26 mouse cellular contexts compared by ENCODE assay signal in the genomic region with DNA sequence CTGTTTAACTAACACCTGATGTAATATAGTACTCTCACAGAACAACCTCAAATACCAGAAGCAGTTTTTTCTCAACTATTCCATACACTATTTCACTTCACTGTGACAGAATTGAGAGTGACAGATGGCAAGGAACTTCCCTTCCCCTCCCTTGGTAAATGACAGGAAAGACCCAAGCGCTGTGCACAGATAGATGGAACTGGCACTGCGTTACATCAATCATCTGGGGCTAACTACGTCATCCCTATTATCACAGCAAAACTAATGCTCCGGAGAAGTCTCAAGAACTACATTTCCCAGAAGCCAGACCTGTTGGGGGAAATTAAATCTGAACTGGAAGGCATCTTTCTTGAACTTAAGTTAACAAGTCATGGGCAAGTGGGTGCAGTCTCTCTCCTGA.
DNase-seq lines count a peak whose midpoint lies in the region; ATAC-seq and TF ChIP-seq lines count a peak whose summit lies in the region.
"Had no signal": no experiment of that assay in that cellular context is flagged by ENCODE, and none has a peak within 500 bp of the region (broad histone marks: within the 10 kb centered on the region; RNA-seq: fewer than 3 reads in every experiment).

No protein-coding gene starts in this region.

- H3K36me3 ChIP-seq in forebrain, embryonic 14.5 days (ENCODE audit: control insufficient read depth, insufficient read depth, low read length) = no peaks in the 10 kb centered on the region
- H3K36me3 ChIP-seq in forebrain, embryonic 10.5 days (replicated peaks) = no peaks in the 10 kb centered on the region
- H3K36me3 ChIP-seq in hindbrain, embryonic 15.5 days = no peaks in the 10 kb centered on the region
- no peaks in the 10 kb centered on the region for H3K36me3 ChIP-seq in hindbrain, embryonic 14.5 days (replicated peaks; ENCODE audit: control insufficient read depth, insufficient read depth)
- no peaks in the 10 kb centered on the region for H3K36me3 ChIP-seq in midbrain, postnatal 0 days (ENCODE audit: insufficient read depth, low read length)
- H3K36me3 ChIP-seq in midbrain, embryonic 14.5 days (ENCODE audit: control insufficient read depth, insufficient read depth, low read length) = no peaks in the 10 kb centered on the region
- H3K36me3 ChIP-seq: embryonic facial prominence, embryonic 10.5 days; embryonic facial prominence, embryonic 13.5 days; G1E had no signal

- ATAC-seq in forebrain, embryonic 14.5 days = peak; percentile 52
- ATAC-seq in hindbrain, embryonic 15.5 days (ENCODE audit: low FRiP score, low read depth) = 0 out of 2 replicates have a peak, but pooled peaks have one; percentile 38
- no peak; the same call in 1 of the 2 replicates for ATAC-seq in hindbrain, embryonic 14.5 days (ENCODE audit: low FRiP score)
- ATAC-seq in midbrain, postnatal 0 days (ENCODE audit: low FRiP score) = no peak
- ATAC-seq in midbrain, embryonic 14.5 days (ENCODE audit: low FRiP score, low TSS enrichment) = no peak
- ATAC-seq: intestine, postnatal 0 days; Patski had no signal

- no peak overlapping the region for H3K4me3 ChIP-seq in forebrain, embryonic 14.5 days (ENCODE audit: low read depth, low read length)
- H3K4me3 ChIP-seq in forebrain, embryonic 10.5 days = no peak overlapping the region
- H3K4me3 ChIP-seq in hindbrain, embryonic 15.5 days = no peak overlapping the region
- no peak overlapping the region for H3K4me3 ChIP-seq in hindbrain, embryonic 14.5 days (replicated peaks; ENCODE audit: low read length)
- H3K4me3 ChIP-seq in midbrain, postnatal 0 days (ENCODE audit: low read depth, low read length) = no peak overlapping the region
- H3K4me3 ChIP-seq in midbrain, embryonic 14.5 days (replicated peaks; ENCODE audit: low read depth, low read length) = no peak overlapping the region
- H3K4me3 ChIP-seq: embryonic facial prominence, embryonic 10.5 days; embryonic facial prominence, embryonic 13.5 days; erythroblast, embryonic 14.5 days; gastrocnemius, adult 2 months had no signal

- 76% methylated on average over 4 of the region's 4 CpGs for WGBS in forebrain, embryonic 14.5 days
- WGBS in forebrain, embryonic 10.5 days = 95% methylated on average over 4 of the region's 4 CpGs
- WGBS in hindbrain, embryonic 15.5 days = 75% methylated on average over 4 of the region's 4 CpGs
- 67% methylated on average over 4 of the region's 4 CpGs for WGBS in hindbrain, embryonic 14.5 days
- 83% methylated on average over 4 of the region's 4 CpGs for WGBS in midbrain, postnatal 0 days
- 76% methylated on average over 4 of the region's 4 CpGs for WGBS in midbrain, embryonic 14.5 days

- no peaks in the 10 kb centered on the region for H3K27me3 ChIP-seq in forebrain, embryonic 14.5 days (replicated peaks; ENCODE audit: control insufficient read depth, insufficient read depth, low read length)
- H3K27me3 ChIP-seq in forebrain, embryonic 10.5 days (ENCODE audit: poor library complexity, severe bottlenecking) = no peaks in the 10 kb centered on the region
- no peaks in the 10 kb centered on the region for H3K27me3 ChIP-seq in hindbrain, embryonic 15.5 days
- H3K27me3 ChIP-seq in hindbrain, embryonic 14.5 days (ENCODE audit: control insufficient read depth, insufficient read depth, low read length) = no peaks in the 10 kb centered on the region
- no peaks in the 10 kb centered on the region for H3K27me3 ChIP-seq in midbrain, postnatal 0 days (ENCODE audit: insufficient read depth, low read length)
- H3K27me3 ChIP-seq in midbrain, embryonic 14.5 days (ENCODE audit: control insufficient read depth, insufficient read depth, low read length) = no peaks in the 10 kb centered on the region
- H3K27me3 ChIP-seq: CH12.LX; embryonic facial prominence, embryonic 13.5 days had no signal

- no peak overlapping the region for H3K4me2 ChIP-seq in forebrain, embryonic 14.5 days (ENCODE audit: low read length)
- H3K4me2 ChIP-seq in hindbrain, embryonic 15.5 days = no peak overlapping the region
- H3K4me2 ChIP-seq in hindbrain, embryonic 14.5 days (replicated peaks) = no peak overlapping the region
- H3K4me2 ChIP-seq in midbrain, postnatal 0 days (ENCODE audit: low read depth, low read length, poor library complexity, severe bottlenecking) = no peak overlapping the region
- no peak overlapping the region for H3K4me2 ChIP-seq in midbrain, embryonic 14.5 days (ENCODE audit: low read length)
- H3K4me2 ChIP-seq: embryonic facial prominence, embryonic 13.5 days; heart, embryonic 11.5 days had no signal

- DNase-seq in forebrain, embryonic 14.5 days (ENCODE audit: low spot score) = peak; percentile 31
- DNase-seq in forebrain, embryonic 10.5 days (ENCODE audit: extremely low spot score, low spot score) = no peak
- no peak for DNase-seq in hindbrain, embryonic 14.5 days (ENCODE audit: low spot score)
- DNase-seq in midbrain, postnatal 0 days (ENCODE audit: low spot score) = peak; percentile 31
- DNase-seq in midbrain, embryonic 14.5 days = no peak
- DNase-seq in adrenal gland, adult 2 months = no peak
- DNase-seq: adrenal gland, postnatal 14 days; B cell, adult 2 months; cerebellum, adult 11-12 months; cerebellum, adult 8-10 months; cerebellum, postnatal 10 days; cerebellum, postnatal 36 days; embryo, embryonic 11 days; gastrocnemius, adult 2 months; gastrocnemius, postnatal 14 days; heart, adult 11 months; kidney, adult 2 months had no signal

- no peak for TF ChIP-seq CTCF in midbrain, postnatal 0 days (IDR thresholded peaks at IDR 0.05)

- no peaks in the 10 kb centered on the region for H3K4me1 ChIP-seq in forebrain, embryonic 14.5 days (ENCODE audit: control insufficient read depth, insufficient read depth, low read length)
- peaks cover 6% of the 10 kb centered on the region for H3K4me1 ChIP-seq in forebrain, embryonic 10.5 days
- no peaks in the 10 kb centered on the region for H3K4me1 ChIP-seq in hindbrain, embryonic 15.5 days (replicated peaks)
- no peaks in the 10 kb centered on the region for H3K4me1 ChIP-seq in hindbrain, embryonic 14.5 days (replicated peaks; ENCODE audit: control insufficient read depth, insufficient read depth, low read length)
- H3K4me1 ChIP-seq in midbrain, postnatal 0 days (ENCODE audit: insufficient read depth, low read length) = no peaks in the 10 kb centered on the region
- H3K4me1 ChIP-seq in midbrain, embryonic 14.5 days (ENCODE audit: control insufficient read depth, insufficient read depth, low read length) = no peaks in the 10 kb centered on the region
- H3K4me1 ChIP-seq: embryonic facial prominence, embryonic 10.5 days; embryonic facial prominence, embryonic 13.5 days had no signal

- H3K9ac ChIP-seq in forebrain, embryonic 14.5 days (ENCODE audit: low read length) = no peak overlapping the region
- H3K9ac ChIP-seq in hindbrain, embryonic 15.5 days = no peak overlapping the region
- no peak overlapping the region for H3K9ac ChIP-seq in hindbrain, embryonic 14.5 days
- H3K9ac ChIP-seq in midbrain, postnatal 0 days (replicated peaks; ENCODE audit: low read length, poor library complexity, severe bottlenecking) = no peak overlapping the region
- no peak overlapping the region for H3K9ac ChIP-seq in midbrain, embryonic 14.5 days (replicated peaks; ENCODE audit: low read length)
- H3K9ac ChIP-seq: embryonic facial prominence, embryonic 13.5 days had no signal

- H3K9me3 ChIP-seq in forebrain, embryonic 14.5 days (replicated peaks; ENCODE audit: control insufficient read depth, low read length) = no peaks in the 10 kb centered on the region
- no peaks in the 10 kb centered on the region for H3K9me3 ChIP-seq in forebrain, embryonic 10.5 days
- H3K9me3 ChIP-seq in hindbrain, embryonic 15.5 days = no peaks in the 10 kb centered on the region
- H3K9me3 ChIP-seq in hindbrain, embryonic 14.5 days (ENCODE audit: control insufficient read depth, low read length) = no peaks in the 10 kb centered on the region
- no peaks in the 10 kb centered on the region for H3K9me3 ChIP-seq in midbrain, postnatal 0 days (ENCODE audit: low read length)
- H3K9me3 ChIP-seq in midbrain, embryonic 14.5 days (ENCODE audit: control insufficient read depth, low read length) = no peaks in the 10 kb centered on the region
- H3K9me3 ChIP-seq: embryonic facial prominence, embryonic 10.5 days; embryonic facial prominence, embryonic 13.5 days; G1E had no signal

- H3K27ac ChIP-seq in forebrain, embryonic 14.5 days (ENCODE audit: low read depth, low read length) = no peak overlapping the region
- no peak overlapping the region for H3K27ac ChIP-seq in forebrain, embryonic 10.5 days
- H3K27ac ChIP-seq in hindbrain, embryonic 15.5 days (replicated peaks) = no peak overlapping the region
- no peak overlapping the region for H3K27ac ChIP-seq in hindbrain, embryonic 14.5 days
- no peak overlapping the region for H3K27ac ChIP-seq in midbrain, postnatal 0 days (ENCODE audit: low read depth, low read length)
- H3K27ac ChIP-seq in midbrain, embryonic 14.5 days (replicated peaks; ENCODE audit: low read depth, low read length) = no peak overlapping the region
- H3K27ac ChIP-seq: embryonic facial prominence, embryonic 10.5 days; embryonic facial prominence, embryonic 13.5 days; gastrocnemius, adult 2 months had no signal

Comparison
In these comparisons a context has a peak if more than half of its experiments do, and no peak if none do; other contexts are left out.
1. ATAC-seq: peak in forebrain, embryonic 14.5 days (single experiment) and hindbrain, embryonic 15.5 days (single experiment); none in hindbrain, embryonic 14.5 days (single experiment), midbrain, postnatal 0 days (single experiment) and midbrain, embryonic 14.5 days (single experiment).
2. DNase-seq: peak in forebrain, embryonic 14.5 days (single experiment) and midbrain, postnatal 0 days (single experiment); none in forebrain, embryonic 10.5 days (single experiment), hindbrain, embryonic 14.5 days (single experiment), midbrain, embryonic 14.5 days (single experiment) and adrenal gland, adult 2 months (single experiment).